Mouse (Mus musculus): Measurements from ENCODE around the gene Gm20388. TPM values are rescaled to one million over a fixed set of nuclear protein-coding genes. Genes with fewer than 3 reads are reported as not detected.

Gene Gm20388
- total RNA-seq, 2 experiments from 2014 or later = 18.5 to 23.8 TPM

DNA sequence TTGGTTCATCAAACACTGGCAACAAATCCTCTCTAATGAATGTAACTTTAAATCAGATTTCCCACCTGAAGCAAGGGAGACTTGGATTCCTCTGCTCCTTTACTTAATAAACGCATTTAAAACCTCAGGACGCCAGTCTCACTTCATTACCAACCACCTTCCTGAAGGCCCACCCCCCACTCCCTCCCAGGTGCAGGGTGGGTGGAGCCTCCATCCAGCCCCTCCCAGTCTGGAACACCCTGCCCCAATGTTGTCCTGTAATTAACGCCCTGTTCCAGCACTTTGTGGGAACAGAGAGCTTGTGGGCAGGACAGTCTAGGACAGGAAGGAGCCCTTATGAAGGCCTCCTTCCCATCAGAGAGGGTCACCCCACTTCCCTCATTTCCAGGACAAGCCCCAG is 1883.5 kb downstream of the Gm20388 start:
- no peak for ATAC-seq (replicated peaks; ENCODE audit: poor library complexity, severe bottlenecking)

DNA sequence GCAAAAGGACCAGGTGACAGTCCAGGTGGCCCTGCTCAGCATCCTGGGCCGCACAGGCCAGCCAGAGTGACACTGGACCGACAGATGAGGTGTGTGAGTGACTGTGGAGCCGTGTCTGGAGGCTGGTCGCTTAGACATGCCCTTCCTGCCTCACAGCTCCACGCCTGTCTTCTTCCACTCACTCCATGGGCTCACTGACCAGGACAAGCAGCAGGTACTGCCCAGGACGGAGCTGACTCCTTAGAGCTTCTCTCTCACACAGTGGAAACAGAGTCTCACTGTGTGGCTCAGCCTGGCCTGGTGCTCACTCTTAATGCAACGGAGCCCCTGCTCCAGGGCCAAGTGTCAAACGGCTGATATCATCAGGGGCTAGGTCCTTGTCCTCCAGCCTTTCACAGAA is 1884.8 kb downstream of the Gm20388 start:
- no peak for ATAC-seq (replicated peaks; ENCODE audit: poor library complexity, severe bottlenecking)

DNA sequence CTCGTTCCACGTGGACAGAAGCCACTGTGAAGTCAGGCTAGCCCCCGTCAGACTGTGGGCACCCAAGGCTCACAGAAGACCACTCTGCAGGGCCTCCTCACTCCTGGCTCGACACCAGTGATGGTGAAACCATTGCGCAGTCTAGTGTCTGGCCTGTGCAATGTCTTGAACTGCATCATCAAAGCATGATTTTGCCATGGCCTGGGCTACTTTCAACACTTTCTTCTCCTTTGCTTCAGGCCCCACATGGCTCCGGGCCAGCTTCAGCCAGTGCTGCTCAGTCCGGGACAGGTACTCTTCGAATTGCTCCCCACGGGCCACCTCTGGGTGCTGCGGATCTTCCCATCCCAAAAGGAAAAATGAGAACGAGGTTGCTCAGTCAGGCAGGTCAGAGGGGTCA is 1885.8 kb downstream of the Gm20388 start:
- ATAC-seq (replicated peaks; ENCODE audit: poor library complexity, severe bottlenecking) = peak; percentile 37

DNA sequence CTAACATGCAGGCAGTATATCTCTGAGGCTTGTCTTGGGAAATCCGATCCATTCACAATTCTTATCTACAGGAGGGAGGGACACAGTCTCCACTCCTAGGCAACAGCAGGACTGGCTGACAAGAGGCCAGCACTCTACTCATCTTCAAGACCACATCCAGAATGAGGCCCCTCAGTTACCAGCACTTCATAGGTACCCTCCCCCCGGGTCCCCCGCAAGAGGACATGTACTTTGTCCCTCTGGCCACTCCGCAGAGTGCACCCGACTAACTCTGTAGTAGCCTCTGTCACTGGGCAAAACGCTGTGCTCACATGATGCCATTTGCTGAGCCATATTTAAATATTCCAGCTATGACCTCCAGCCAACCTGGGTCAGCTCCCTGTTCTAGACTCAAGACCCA is 1887.8 kb downstream of the Gm20388 start:
- ATAC-seq (replicated peaks; ENCODE audit: poor library complexity, severe bottlenecking) = no peak

DNA sequence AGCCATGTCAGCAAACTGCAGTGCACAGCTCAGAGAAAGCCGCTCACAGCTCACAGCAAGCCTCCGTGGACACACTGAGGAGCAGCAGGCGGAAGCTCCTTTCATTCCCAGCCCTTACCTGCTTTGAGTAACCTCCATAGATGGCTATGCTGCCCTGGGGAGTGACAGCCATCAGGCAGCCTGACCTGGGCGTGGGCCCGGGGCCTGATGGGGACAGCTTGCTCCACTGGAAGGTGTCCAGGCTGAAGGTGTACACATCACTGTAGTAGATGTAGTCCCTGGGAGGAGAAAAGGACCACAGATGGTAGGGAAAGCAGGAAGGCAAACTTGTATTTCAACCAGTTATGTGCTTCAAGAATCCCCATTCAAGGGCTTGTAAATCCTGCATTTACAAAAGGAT is 1894.2 kb downstream of the Gm20388 start:
- ATAC-seq (replicated peaks; ENCODE audit: poor library complexity, severe bottlenecking) = no peak

DNA sequence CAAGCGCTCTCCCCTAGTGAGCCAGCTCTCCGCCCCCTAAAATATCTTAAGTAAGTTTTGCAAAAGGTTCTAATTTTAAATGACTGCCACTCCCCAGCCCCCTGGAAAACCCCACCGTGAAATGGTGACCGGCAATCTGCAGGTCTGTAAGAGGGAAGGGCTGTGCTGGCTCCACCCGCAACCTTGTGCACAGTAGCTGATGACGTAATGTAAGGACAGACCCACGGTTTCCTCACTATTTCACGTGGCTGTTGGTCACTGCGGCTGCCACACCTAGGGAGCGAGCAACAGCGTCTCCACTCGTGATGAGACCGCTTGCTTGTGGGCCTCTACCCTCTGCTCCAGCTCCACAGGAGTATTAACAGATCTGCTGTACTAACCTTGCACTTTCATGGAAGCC is 1895.5 kb downstream of the Gm20388 start:
- ATAC-seq (replicated peaks; ENCODE audit: poor library complexity, severe bottlenecking) = peak; percentile 62

DNA sequence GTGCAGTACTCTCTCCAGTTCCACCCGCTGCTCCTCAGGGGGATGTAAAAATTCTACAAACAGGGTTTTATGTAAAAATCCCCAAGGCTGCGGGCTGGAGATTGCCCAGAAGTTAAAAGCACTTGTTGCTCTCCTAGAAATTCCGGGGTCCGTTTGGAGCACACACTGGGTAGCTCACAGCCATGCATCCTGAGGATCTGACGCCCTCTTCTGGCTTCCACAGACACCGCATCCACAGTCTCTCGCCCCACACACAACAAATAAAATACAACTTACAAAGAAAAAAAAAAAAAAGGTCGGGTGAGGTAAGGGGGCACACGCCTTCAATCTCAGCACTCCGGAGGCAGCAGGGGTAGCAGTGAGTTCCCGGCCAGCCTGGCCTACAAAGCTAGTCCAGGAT is 1897.4 kb downstream of the Gm20388 start:
- no peak for ATAC-seq (replicated peaks; ENCODE audit: poor library complexity, severe bottlenecking)

DNA sequence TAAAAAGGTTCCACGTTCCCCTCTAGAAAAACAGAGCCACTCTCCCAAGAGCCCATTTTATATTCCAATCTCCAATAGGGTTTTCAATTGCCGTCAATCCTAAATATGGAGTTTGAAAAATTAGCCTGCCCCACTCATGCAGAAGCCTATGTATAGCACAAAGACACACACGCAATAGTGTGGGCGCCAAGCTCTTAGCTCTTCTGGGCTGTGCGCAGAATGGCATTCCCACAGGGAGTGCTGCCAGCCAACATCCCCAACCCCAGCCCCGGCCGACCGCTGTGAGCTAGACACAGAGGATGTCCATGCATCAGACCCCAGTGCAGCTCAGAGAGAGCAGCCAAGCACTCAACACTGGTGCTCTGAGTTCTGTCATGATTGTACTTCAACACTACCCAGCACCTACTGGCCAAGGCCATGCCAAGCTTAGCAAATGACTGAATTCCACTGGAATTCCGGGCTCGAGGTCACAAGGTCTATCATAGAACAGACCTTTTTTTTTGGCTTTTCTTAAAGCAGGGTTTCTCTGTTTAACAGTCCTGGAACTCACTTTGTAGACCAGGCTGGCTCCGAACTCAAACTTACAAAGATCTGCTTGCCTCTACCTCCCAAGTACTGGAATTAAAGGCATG is 1899.0 kb downstream of the Gm20388 start:
- no peak for ATAC-seq (replicated peaks; ENCODE audit: poor library complexity, severe bottlenecking)

DNA sequence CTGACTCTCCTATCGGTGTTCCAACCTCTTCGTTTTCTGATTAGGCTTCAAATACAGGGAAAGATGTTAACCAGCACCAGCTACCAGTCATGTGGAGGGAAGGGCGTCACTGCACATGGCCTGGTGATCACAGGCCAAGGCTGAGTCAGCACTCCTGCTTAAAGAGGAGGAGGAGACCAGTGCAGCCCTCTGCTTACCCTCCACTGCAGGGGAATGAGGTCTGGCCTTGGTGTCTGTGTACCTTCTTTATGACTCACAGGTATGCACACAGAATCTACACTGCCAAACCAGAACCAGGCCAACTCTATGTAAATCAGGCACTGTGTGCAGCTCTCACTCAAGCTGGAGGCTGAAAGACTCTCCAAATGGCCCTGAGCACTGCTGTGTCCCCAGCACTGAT is 1900.9 kb downstream of the Gm20388 start:
- ATAC-seq (replicated peaks; ENCODE audit: poor library complexity, severe bottlenecking) = no peak

DNA sequence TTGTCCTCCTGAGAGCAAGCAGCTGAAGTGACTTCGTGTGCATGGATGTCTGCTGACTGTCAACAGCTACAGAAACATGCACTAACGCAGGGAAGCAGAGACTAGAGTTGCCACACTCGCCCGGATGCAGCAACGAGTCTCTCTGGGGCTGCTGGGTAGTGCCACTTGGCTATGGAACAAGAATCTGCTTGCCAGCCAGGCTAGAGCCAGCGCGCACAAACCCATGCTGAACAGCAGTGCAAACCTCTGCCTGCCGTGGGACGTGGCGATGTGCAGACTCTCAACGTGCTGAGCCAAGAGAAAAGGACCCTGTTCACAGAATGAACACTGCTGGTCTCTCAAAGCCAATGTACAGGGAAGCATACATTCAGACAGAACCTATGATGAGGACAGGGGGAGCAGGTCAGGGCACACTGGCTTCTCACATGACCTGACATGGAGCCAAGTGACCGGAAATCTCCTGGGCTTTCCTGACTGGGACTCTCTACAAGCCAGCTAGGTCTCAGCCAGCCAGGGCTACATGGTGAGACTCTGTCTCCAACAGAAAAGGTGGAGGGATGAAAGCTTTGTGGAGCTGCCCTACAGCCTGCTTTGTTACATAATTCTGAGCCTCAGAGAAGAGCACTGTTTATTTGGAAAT is 1901.4 kb downstream of the Gm20388 start:
- no peak for ATAC-seq (replicated peaks; ENCODE audit: poor library complexity, severe bottlenecking)

DNA sequence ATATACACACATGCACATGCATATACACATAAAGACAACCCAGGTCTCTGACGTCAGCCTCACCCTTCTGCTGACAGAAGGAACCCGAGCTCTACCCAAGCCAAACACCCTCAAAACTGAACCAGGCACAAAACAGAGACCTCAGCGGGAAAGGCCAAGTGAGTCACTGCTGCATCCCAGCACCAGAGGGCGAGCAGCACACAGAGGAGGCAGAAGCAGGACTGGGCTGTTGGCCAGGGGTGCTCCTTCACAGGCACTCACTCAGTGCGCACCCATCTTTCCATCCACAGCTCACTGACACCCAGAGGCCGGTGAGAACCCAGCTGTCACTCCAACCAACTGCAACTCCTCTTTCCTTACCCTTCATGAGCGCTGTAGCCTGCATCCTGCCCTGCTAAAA is 1907.6 kb downstream of the Gm20388 start:
- no peak for ATAC-seq (replicated peaks; ENCODE audit: poor library complexity, severe bottlenecking)

DNA sequence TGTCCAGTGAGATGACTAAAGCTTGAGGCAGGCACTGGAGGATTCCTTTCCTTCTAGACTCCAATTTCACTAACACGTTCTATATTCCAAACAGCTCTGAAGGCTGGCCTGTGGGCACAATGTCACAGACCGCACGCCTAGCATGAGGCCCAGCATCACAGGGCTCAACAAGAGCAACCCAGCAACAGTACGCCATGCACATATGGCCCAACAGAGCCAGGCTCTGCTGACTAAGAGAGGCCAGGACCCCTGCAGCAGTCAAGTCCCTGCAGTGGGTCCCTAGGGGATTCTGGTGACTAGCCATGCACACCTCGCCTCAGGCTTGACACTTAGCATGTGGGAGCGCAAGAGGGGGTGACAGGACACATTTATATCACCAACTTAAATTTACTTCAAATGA is 1910.2 kb downstream of the Gm20388 start:
- ATAC-seq (replicated peaks; ENCODE audit: poor library complexity, severe bottlenecking) = no peak

DNA sequence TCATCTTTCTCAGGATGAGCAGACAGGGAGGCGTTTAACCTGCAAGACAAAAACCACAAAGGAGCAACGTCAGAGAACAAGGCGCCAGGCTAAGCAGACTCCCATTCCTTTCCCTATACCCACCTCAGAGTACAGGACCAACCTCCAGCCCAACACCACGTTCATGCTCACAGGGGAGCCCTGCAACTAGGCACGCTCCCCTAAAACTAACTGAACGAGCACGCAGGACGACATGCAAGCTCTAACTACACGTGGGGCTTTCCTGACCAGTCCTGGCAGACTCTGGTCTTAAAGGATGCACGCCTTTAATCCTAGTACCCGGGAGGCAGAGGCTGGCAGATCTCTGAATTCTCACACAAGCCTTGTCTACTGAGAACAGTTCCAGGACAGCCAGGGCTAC is 1910.7 kb downstream of the Gm20388 start:
- ATAC-seq (replicated peaks; ENCODE audit: poor library complexity, severe bottlenecking) = no peak

DNA sequence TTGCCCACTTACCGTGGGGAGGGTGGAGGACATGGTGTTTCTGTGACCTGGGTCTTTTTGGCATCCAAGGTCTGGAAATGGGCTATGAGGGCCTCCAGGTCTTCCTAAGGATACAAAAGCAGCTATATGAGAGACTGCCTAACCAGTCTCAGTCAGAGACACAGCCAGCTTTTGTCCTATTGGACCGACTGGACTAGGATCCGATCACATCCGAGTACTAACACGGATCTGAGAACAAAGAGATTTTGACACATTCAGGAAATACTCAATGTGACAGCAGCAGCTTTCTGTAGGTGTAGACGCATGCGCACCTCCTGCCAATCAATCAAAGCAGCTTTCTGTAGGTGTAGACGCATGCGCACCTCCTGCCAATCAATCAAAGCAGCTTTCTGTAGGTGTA is 1911.1 kb downstream of the Gm20388 start:
- ATAC-seq (replicated peaks; ENCODE audit: poor library complexity, severe bottlenecking) = no peak

DNA sequence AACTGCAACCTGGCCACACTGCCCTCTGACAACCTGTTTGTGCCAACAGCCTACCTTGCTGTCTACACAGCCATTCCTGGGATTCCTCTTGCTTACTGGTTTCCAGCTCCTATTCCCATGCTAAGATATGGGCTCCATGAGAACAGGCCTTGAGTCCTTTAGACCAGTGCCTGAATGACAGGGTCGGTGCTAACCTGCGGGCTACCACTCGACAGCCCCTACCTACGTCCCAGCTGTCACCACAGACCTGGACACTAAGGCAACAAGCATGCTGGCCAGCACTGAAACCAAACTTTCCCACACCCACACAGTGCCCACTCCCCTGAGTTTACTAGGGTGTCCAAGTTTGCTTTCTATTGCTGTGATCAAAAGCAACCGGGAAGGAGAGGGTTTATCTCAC is 1917.1 kb downstream of the Gm20388 start:
- no peak for ATAC-seq (replicated peaks; ENCODE audit: poor library complexity, severe bottlenecking)

DNA sequence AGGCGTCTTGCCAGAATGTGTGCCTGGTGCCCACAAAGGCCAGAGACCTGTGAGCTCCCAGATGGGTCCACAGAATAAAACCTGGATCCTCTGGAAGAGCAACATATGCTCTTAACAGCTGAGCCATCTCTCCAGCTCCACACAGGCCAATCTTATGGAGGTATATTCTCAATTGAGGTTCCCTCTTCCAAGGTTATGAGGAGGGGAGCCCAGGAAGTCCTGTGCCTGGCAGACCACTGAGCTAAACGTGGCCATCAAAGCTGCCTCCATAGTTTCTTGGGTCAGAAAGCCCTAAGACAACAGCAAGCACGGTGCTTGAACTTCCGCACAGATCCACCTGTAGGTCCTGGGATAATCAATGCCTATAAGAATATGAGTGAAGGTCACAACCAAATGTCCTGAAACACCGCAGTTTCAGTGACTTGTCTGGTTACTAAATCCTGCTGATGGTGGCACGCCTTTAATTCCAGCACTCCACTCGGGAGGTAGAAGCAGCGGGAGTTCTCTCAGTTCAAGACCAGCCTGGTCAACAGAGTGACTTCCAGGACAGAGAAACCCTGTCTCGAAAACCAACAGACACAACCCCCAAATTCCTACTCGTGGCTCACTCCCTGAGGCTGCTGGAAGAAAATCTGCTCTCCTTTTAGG is 1917.9 kb downstream of the Gm20388 start:
- ATAC-seq (replicated peaks; ENCODE audit: poor library complexity, severe bottlenecking) = no peak

DNA sequence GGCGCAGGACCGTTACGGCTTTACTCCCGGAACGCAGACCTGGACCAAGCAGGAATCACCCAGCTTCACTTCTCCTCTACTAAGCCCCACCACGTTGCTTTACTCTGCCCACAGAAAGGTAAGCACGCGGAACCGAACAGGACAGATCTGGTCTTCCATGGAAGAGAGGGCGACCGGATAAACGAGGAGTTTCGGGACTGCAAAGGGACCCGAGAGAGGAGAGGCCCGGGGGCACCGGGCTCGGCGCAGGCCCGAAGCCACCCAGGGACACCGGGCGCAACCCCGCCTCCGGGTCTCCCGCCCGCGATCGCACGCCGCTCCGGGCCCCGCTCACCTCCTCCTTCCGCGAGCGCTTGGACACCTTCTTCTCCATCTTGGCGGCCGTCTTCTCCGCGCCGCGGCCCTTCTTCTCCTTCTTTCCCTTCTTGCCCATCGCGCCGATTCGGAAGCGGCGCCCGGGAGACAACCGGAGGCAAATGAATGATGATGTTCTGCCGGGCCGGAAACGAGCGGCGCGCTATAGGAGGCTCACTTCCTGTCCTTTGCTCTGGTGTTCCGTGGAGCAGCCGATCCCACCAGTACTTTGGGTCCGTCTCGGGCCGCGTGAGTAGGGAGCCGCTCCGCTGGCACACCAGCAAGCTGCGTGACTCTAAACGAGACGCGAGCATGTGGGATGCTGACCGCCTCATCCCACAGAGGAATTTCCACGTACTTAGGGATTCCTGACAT is 1918.6 kb downstream of the Gm20388 start, which contains the start of gene Klhdc4:
Gene Klhdc4, minus strand, starts transcription at position 522 of the 729 bp plus-strand sequence.
- peak; percentile 99 for ATAC-seq (replicated peaks; ENCODE audit: poor library complexity, severe bottlenecking)

DNA sequence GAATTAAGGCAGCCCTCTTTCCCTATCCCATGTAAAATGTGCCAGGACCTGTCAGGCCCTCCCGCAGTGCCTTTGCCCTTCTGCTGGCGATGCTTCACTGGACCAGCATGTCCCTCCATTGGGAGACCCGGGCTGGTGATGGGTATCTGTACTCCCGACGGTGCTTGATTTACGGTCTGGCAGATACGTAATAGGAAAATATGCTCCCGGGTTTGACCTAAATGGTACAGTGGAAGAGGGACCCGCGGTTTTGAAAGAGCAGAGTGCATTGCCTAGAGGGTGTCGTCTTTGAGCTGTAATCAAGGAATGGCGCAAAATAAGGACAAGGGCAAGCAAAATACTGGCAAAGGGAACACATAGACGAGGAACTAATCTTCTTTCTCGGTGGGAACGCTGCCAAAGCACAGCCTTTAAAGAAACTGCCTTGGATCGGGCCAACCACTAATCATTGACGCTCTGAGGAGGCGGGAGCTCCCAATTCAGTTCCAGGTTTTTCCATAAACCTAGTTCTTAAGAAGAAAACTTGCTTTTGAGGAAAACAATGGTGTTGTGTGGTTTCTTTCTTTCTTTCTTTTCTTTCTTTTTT is 1919.2 kb downstream of the Gm20388 start:
- peak; percentile 53 for ATAC-seq (replicated peaks; ENCODE audit: poor library complexity, severe bottlenecking)

DNA sequence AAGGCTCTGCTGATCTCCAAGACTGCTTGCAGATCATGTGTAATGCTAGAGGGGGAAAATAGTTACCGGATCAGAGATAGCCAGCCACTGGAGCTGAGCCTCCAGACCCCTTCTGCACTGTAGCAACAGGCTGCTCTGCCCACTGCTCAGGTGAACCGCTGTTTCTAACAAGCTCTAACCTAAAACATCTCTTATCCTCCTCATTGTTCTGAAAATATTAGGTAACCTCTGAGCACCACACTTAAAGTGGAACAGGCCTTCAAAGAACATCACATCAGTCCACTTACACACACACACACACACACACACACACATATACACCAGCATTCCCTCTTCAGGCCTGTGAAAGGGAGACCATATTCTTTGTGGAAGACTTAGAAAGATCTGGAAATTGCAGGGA is 1921.4 kb downstream of the Gm20388 start:
- ATAC-seq (replicated peaks; ENCODE audit: poor library complexity, severe bottlenecking) = no peak

DNA sequence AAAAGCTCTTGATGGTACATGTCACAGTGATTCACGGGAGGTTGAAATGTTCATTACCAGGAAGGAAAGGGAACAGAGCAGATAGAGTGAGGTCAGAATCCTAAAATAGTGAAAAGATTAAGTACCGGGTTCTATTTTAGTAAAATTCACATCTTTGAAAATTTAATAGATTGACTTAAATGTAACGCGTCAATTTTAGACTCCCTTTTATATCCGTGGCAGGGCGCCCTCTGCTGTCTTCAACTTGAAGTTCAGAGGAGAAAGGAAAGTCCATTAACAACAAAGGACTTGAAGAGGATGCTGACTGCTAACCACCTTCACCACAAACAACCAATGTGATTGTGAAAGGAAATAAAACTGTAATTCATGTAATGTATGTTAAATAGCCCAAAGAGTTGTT is 1921.9 kb downstream of the Gm20388 start:
- peak; percentile 69 for ATAC-seq (replicated peaks; ENCODE audit: poor library complexity, severe bottlenecking)

DNA sequence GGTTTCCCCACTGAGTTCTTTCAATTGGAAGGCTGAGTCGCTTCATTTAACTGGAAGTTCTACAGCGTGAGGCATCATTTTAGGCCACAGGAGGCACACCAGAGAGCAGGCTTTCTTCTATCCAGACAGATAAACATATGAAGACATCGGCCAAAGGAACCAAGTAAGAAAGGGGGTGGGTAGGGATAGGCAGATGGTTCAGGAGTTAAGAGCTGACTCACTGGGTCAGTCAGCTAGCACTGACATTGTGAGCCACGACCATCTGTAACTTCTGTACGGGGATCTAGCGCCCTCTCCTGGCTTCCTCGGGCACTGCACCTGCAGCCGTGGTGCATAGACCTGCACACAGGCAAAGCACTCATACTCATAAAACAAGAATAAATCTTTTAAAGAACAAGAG is 1930.6 kb downstream of the Gm20388 start:
- ATAC-seq (replicated peaks; ENCODE audit: poor library complexity, severe bottlenecking) = peak; percentile 60
